Mouse (Mus musculus) kidney, embryonic 16.5 days (tissue): ENCODE data around the gene Osbp2. TPM values are rescaled to one million over a fixed set of nuclear protein-coding genes. Genes with fewer than 3 reads are reported as not detected.
"Not testable (repeated sequence)": the region's sequence is repeated elsewhere in the genome, so short reads cannot be mapped to it uniquely, and the experiment has no call there.

Source experiments
- ATAC-seq: fragments of 200-750 bp; cut with Nextera tagmentation; 2 replicates; pipeline ENCODE4 v1.8.0; 2017; ENCODE audit warnings: moderate TSS enrichment; ENCODE audit not compliant: low FRiP score, low TSS enrichment
- H3K27ac ChIP-seq: fragments of 300-500 bp; sonication (generic); 2 replicates; pipeline ENCODE4 v1.5.1; 2014; ENCODE audit warnings: low read length
- H3K27me3 ChIP-seq: fragments of 300-500 bp; sonication (generic); 2 replicates; pipeline ENCODE4 v1.6.1; 2014; ENCODE audit warnings: low read length, control low read depth, mixed read lengths; ENCODE audit not compliant: insufficient read depth
- H3K36me3 ChIP-seq: fragments of 300-500 bp; sonication (generic); 2 replicates; pipeline ENCODE4 v1.6.1; 2014; ENCODE audit warnings: low read length, control low read depth, mixed read lengths; ENCODE audit not compliant: insufficient read depth
- H3K4me1 ChIP-seq: fragments of 300-500 bp; sonication (generic); 2 replicates; pipeline ENCODE4 v1.6.1; 2014; ENCODE audit warnings: low read length, control low read depth, mixed read lengths; ENCODE audit not compliant: insufficient read depth
- H3K4me2 ChIP-seq: fragments of 300-500 bp; sonication (generic); replicated peaks from 2 replicates; pipeline ENCODE4 v1.6.1; 2014; ENCODE audit warnings: low read depth, low read length
- H3K4me3 ChIP-seq: fragments of 300-500 bp; sonication (generic); 2 replicates; pipeline ENCODE4 v1.5.1; 2014; ENCODE audit warnings: mild to moderate bottlenecking, low read length
- H3K9ac ChIP-seq: fragments of 300-500 bp; sonication (generic); replicated peaks from 2 replicates; pipeline ENCODE4 v1.6.1; 2014; ENCODE audit warnings: low read length
- H3K9me3 ChIP-seq: fragments of 300-500 bp; sonication (generic); 2 replicates; pipeline ENCODE4 v1.6.1; 2016; ENCODE audit warnings: low read length, control low read depth
- WGBS: fragments of 180-500 bp; shearing (Covaris S2); extraction: QIAGEN DNeasy Blood & Tissue Kit; methylation state at CpG from one replicate; pipeline ENCODE4 v1.1.7; 2014; 5-methylcytosine and 5-hydroxymethylcytosine counted together
- polyA plus RNA-seq: library from polyadenylated mRNA; unstranded; fragments of >200 nt; fragmentation: Nextera tagmentation; extraction: Ambion mirVana; gene quantifications from 2 replicates; pipeline ENCODE4 v1.2.1, GENCODE M21; 2015

The Osbp2 gene
- polyA plus RNA-seq, result 1.1 and 1.2 TPM in 2 replicates

- peak; percentile 96 for ATAC-seq
- no peak within 1 kb of the TSS for H3K27ac ChIP-seq
- WGBS, result 3% methylated on average over 58 of the region's 58 CpGs
Measured at GRCm38 (mm10) chr11:3863454-3864112, at the start of gene Osbp2. Osbp2 (minus strand) TSS chr11:3863903.

DNA sequence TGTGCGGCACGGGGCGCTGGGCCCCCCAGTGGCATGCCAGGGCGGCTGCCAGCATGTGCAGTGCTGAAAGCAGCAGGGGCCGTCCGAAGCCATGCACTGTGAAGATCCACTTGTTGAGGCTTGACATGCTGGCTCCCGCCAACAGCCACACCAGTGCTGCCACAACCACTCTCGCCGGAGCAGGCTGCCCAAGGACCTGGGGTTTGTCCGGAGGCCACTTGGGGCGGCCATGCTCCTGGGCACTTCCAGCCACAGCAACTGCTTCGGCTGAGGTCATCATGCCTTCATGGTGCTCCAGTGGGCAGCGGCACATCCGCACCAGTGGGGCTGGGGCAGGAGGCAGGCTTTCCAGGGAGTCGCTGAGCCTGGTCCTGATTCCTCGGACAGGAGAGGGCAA, 49.2 kb upstream of the Osbp2 start:
- peak; percentile 28 for ATAC-seq
- Histone ChIP-seq H3K4me1 (peaks cover 29% of the 10 kb centered on the region), H3K36me3 (no peaks in the 10 kb centered on the region), H3K9ac (peak overlapping the region; percentile 71), H3K4me3 (peak overlapping the region; percentile 60), H3K9me3 (no peaks in the 10 kb centered on the region), H3K27me3 (no peaks in the 10 kb centered on the region; the same call in 1 of the 2 replicates), H3K27ac (no peak overlapping the region), H3K4me2 (peak overlapping the region; percentile 95)
- 1% methylated on average over 16 of the region's 16 CpGs for WGBS

More at GRCm38 (mm10) chr11:3863454-3864112, at the start of gene Osbp2:
- peak within 1 kb of the TSS; percentile 54 for H3K4me3 ChIP-seq
- H3K9me3 ChIP-seq, result no peaks in the 10 kb centered on the region
- peaks cover 9% of the 10 kb centered on the region; the same call in 1 of the 2 replicates for H3K4me1 ChIP-seq
- peaks cover 12% of the 10 kb centered on the region for H3K27me3 ChIP-seq
- no peaks in the 10 kb centered on the region for H3K36me3 ChIP-seq
- peak within 1 kb of the TSS; percentile 96 for H3K4me2 ChIP-seq
- peak within 1 kb of the TSS; percentile 53 for H3K9ac ChIP-seq

DNA sequence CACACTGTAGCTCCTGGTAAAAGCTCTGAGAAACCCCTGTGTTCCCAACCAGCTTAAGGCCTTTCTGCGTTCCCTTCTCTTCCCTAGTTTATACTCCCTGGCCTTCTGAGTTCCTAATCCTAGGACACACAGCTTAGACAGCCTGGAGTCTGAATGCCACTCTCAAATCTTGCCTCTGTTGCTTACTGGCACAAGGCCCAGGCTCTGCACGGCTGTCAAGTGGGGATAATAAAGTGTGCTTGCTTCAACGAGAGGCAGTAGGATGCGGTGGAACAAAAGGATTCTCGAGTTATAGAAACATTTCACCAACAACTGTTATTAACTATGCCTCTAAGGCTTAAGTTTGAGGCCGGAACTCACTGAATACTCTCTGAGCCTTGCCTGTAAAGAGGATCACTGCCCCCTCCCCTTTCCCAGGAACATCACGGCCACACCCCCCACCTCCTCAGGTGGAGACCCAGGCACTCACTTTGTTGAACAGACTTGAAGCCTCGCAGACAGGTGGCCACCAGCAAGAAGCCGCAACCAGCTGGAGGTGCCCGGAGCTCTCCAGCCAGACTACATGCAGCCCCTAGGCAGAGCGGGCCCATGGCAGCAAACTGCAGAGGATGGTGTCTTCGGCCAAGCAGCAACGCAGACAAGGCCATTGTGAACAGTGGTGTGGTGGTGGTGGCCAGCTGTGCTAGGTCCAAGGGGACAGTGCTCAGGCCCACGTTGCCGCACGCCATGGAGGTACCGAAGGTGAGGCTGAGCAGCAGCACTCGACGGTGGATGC, 48.6 kb upstream of the Osbp2 start:
- peak overlapping the region; percentile 71 for H3K9ac ChIP-seq
- no peaks in the 10 kb centered on the region for H3K9me3 ChIP-seq
- peak overlapping the region; percentile 95 for H3K4me2 ChIP-seq
- ATAC-seq, result no peak
- H3K27ac ChIP-seq, result no peak overlapping the region
- peaks cover 29% of the 10 kb centered on the region for H3K4me1 ChIP-seq
- H3K4me3 ChIP-seq, result peak overlapping the region; percentile 60
- no peaks in the 10 kb centered on the region for H3K36me3 ChIP-seq
- 27% methylated on average over 19 of the region's 19 CpGs for WGBS
- H3K27me3 ChIP-seq, result no peaks in the 10 kb centered on the region; the same call in 1 of the 2 replicates

GRCm38 (mm10) chr11:3911440-3911839, 47.7 kb upstream of the Osbp2 start:
- peaks cover 29% of the 10 kb centered on the region for H3K4me1 ChIP-seq
- WGBS, result 88% methylated on average over 5 of the region's 6 CpGs
- not testable (repeated sequence) for H3K36me3 ChIP-seq, H3K27ac ChIP-seq, H3K4me2 ChIP-seq, H3K9ac ChIP-seq, H3K4me3 ChIP-seq, ATAC-seq, H3K9me3 ChIP-seq, H3K27me3 ChIP-seq

GRCm38 (mm10) chr11:3910513-3911310, 47.0 kb upstream of the Osbp2 start:
- Histone ChIP-seq H3K36me3 (no peaks in the 10 kb centered on the region), H3K9me3 (no peaks in the 10 kb centered on the region), H3K27ac (no peak overlapping the region), H3K4me2 (no peak overlapping the region), H3K4me1 (peaks cover 29% of the 10 kb centered on the region), H3K27me3 (no peaks in the 10 kb centered on the region; the same call in 1 of the 2 replicates), H3K9ac (no peak overlapping the region), H3K4me3 (no peak overlapping the region)
- 47% methylated on average over 5 of the region's 5 CpGs for WGBS
- no peak for ATAC-seq

GRCm38 (mm10) chr11:3909236-3909635, 45.5 kb upstream of the Osbp2 start:
- Histone ChIP-seq H3K36me3 (no peaks in the 10 kb centered on the region), H3K9ac (no peak overlapping the region), H3K27ac (no peak overlapping the region), H3K27me3 (no peaks in the 10 kb centered on the region), H3K4me2 (no peak overlapping the region), H3K4me3 (no peak overlapping the region), H3K4me1 (peaks cover 27% of the 10 kb centered on the region), H3K9me3 (no peaks in the 10 kb centered on the region)
- 91% methylated on average over 4 of the region's 4 CpGs for WGBS
- no peak for ATAC-seq

DNA sequence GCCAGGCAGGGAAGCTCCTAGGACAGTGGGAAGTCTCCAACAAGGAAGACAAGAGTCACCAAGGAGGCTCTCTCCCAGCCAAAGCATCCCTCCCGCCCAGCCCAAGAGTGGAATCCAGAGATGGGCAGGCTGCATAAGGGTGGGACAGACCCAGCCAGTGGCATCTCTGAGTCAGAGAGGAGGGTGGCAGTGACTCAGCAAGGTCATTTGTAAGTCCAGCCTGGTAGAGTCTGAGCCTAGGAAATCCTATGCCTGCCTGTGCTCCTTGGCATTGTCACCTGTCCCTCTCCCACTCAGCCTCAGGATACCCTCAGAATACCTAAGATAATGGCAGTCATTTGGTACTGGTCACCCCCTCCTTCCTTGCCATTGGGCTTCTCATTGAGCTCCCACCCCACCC, 41.7 kb upstream of the Osbp2 start:
- WGBS, result 100% methylated on average over 1 of the region's 1 CpGs
- Histone ChIP-seq H3K4me2 (no peak overlapping the region), H3K27me3 (no peaks in the 10 kb centered on the region), H3K9ac (no peak overlapping the region), H3K4me1 (no peaks in the 10 kb centered on the region), H3K9me3 (no peaks in the 10 kb centered on the region), H3K4me3 (no peak overlapping the region), H3K36me3 (no peaks in the 10 kb centered on the region), H3K27ac (no peak overlapping the region)
- no peak for ATAC-seq

DNA sequence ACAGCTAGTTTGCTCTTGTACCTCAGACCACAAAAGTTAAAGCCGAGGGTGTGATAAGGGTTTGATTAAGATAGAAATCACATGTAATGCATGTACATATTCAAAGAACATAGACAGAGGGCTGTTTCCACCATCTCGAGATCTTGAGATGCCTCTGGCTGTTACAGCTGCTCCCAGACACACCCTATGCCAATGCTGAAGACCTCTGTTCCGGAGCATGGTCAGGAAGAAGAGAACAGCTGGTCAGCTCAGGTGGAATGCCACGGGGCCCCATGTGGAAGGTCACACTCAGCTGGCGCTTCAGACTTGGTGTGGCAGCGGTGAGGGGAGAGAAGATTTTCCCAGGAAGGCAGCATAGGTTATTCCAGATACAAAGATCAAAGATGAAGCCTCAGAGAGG, 41.0 kb upstream of the Osbp2 start:
- no peaks in the 10 kb centered on the region for H3K27me3 ChIP-seq
- no peak overlapping the region for H3K9ac ChIP-seq
- no peaks in the 10 kb centered on the region for H3K4me1 ChIP-seq
- no peaks in the 10 kb centered on the region for H3K9me3 ChIP-seq
- H3K4me3 ChIP-seq, result no peak overlapping the region
- 64% methylated on average over 6 of the region's 6 CpGs for WGBS
- no peak overlapping the region for H3K27ac ChIP-seq
- no peaks in the 10 kb centered on the region for H3K36me3 ChIP-seq
- no peak overlapping the region for H3K4me2 ChIP-seq
- no peak for ATAC-seq

- H3K27ac ChIP-seq, result no peak overlapping the region
- no peaks in the 10 kb centered on the region for H3K4me1 ChIP-seq
- H3K27me3 ChIP-seq, result no peaks in the 10 kb centered on the region
- 77% methylated on average over 5 of the region's 5 CpGs for WGBS
- no peak for ATAC-seq
- H3K9ac ChIP-seq, result no peak overlapping the region
- H3K9me3 ChIP-seq, result no peaks in the 10 kb centered on the region
- H3K4me3 ChIP-seq, result no peak overlapping the region
- no peak overlapping the region for H3K4me2 ChIP-seq
- H3K36me3 ChIP-seq, result peaks cover 5% of the 10 kb centered on the region
Measured at GRCm38 (mm10) chr11:3903046-3903445, 39.3 kb upstream of the Osbp2 start.
